Mouse (Mus musculus): ENCODE results near the gene Sf3b5. TPM values are rescaled to one million over a fixed set of nuclear protein-coding genes. Genes with fewer than 3 reads are reported as not detected.

The Sf3b5 gene
- polyA plus RNA-seq (2015; fragmentation: Nextera tagmentation; extraction: Ambion mirVana), result 14.5 and 15.7 TPM in 2 replicates

GRCm38 (mm10) chr10:13005043-13005442, at the start of gene Sf3b5:
Gene Sf3b5 (plus strand): TSS chr10:13005343.
- Histone ChIP-seq H3K4me3 (ENCODE audit: low read depth, low read length) (no peak within 1 kb of the TSS), H3K36me3 (ENCODE audit: control insufficient read depth, insufficient read depth) (no peaks in the 10 kb centered on the region), H3K9me3 (replicated peaks; ENCODE audit: control insufficient read depth, low read length) (no peaks in the 10 kb centered on the region), H3K9ac (ENCODE audit: low read depth, low read length) (no peak within 1 kb of the TSS), H3K4me1 (ENCODE audit: control insufficient read depth, low read depth, low read length) (peaks cover 10% of the 10 kb centered on the region), H3K27ac (ENCODE audit: low read length) (no peak within 1 kb of the TSS), H3K27me3 (ENCODE audit: control insufficient read depth, insufficient read depth, low read depth, low read length) (no peaks in the 10 kb centered on the region), H3K4me2 (ENCODE audit: low read depth, low read length) (no peak within 1 kb of the TSS)
- no peak for ATAC-seq (ENCODE audit: low read depth)
- WGBS (ENCODE audit: insufficient replicate concordance), result 70% methylated on average over 3 of the region's 3 CpGs

DNA sequence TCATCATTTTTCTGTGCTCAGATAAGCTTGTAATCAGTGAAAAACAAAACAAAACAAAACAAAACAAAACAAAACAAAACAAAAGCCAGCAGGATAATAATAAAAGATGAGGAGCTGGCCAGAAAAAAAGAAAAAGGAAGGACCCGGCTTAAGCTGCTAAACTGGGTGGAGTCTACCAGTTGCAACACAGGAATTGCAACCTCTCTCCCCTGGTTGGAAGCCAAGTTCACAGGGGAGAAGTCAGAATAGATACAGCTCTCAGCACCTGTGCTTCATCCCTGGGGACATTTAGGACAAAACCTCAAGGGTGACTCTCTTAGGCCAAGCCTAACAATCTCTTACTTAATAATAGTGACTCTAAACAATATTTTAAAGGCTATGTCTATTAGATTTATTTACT, 49.3 kb upstream of the Sf3b5 start:
- ATAC-seq (ENCODE audit: low read depth), result no peak
- Histone ChIP-seq H3K9ac (ENCODE audit: low read depth, low read length) (no peak overlapping the region), H3K27ac (ENCODE audit: low read length) (no peak overlapping the region), H3K4me3 (ENCODE audit: low read depth, low read length) (no peak overlapping the region), H3K9me3 (replicated peaks; ENCODE audit: control insufficient read depth, low read length) (no peaks in the 10 kb centered on the region), H3K4me2 (ENCODE audit: low read depth, low read length) (no peak overlapping the region), H3K4me1 (ENCODE audit: control insufficient read depth, low read depth, low read length) (no peaks in the 10 kb centered on the region; the same call in 1 of the 2 replicates), H3K36me3 (ENCODE audit: control insufficient read depth, insufficient read depth) (no peaks in the 10 kb centered on the region), H3K27me3 (ENCODE audit: control insufficient read depth, insufficient read depth, low read depth, low read length) (no peaks in the 10 kb centered on the region)
- 25% methylated on average over 1 of the region's 1 CpGs for WGBS (ENCODE audit: insufficient replicate concordance)

DNA sequence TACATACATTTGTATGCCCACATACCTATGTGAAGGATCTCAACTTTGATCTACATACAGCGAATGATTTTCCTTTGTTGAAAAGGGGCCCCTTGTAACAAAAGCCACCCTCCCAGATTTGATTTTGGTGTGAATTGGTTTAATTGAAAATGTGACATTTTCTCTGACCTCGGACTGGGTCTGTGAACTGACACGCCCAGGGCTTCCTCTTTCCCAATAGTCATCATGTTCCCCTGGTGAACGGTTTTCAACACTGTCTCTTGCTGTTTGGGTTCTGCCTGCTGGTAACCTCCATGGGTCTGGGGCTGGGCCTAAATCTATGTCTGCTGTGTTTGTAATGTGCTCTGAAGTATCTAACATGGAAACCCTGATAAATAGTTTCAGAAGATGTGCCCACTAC, 47.9 kb upstream of the Sf3b5 start:
- Histone ChIP-seq H3K36me3 (ENCODE audit: control insufficient read depth, insufficient read depth) (no peaks in the 10 kb centered on the region), H3K4me2 (ENCODE audit: low read depth, low read length) (no peak overlapping the region), H3K27ac (ENCODE audit: low read length) (peak overlapping the region; percentile 33; the same call in 1 of the 2 replicates), H3K4me3 (ENCODE audit: low read depth, low read length) (no peak overlapping the region), H3K9ac (ENCODE audit: low read depth, low read length) (no peak overlapping the region), H3K27me3 (ENCODE audit: control insufficient read depth, insufficient read depth, low read depth, low read length) (no peaks in the 10 kb centered on the region), H3K9me3 (replicated peaks; ENCODE audit: control insufficient read depth, low read length) (no peaks in the 10 kb centered on the region), H3K4me1 (ENCODE audit: control insufficient read depth, low read depth, low read length) (peaks cover 13% of the 10 kb centered on the region)
- no peak for ATAC-seq (ENCODE audit: low read depth)
- WGBS (ENCODE audit: insufficient replicate concordance), result 42% methylated on average over 4 of the region's 4 CpGs

GRCm38 (mm10) chr10:12961546-12961945, 43.6 kb upstream of the Sf3b5 start:
- no peaks in the 10 kb centered on the region for H3K36me3 ChIP-seq (ENCODE audit: control insufficient read depth, insufficient read depth)
- no peaks in the 10 kb centered on the region for H3K9me3 ChIP-seq (replicated peaks; ENCODE audit: control insufficient read depth, low read length)
- ATAC-seq (ENCODE audit: low read depth), result peak; percentile 16; the same call in 1 of the 2 replicates
- H3K27ac ChIP-seq (ENCODE audit: low read length), result peak overlapping the region; percentile 54
- WGBS (ENCODE audit: insufficient replicate concordance), result 29% methylated on average over 8 of the region's 8 CpGs
- H3K4me2 ChIP-seq (ENCODE audit: low read depth, low read length), result peak overlapping the region; percentile 95
- peak overlapping the region; percentile 44 for H3K4me3 ChIP-seq (ENCODE audit: low read depth, low read length)
- peak overlapping the region; percentile 41 for H3K9ac ChIP-seq (ENCODE audit: low read depth, low read length)
- H3K27me3 ChIP-seq (ENCODE audit: control insufficient read depth, insufficient read depth, low read depth, low read length), result no peaks in the 10 kb centered on the region
- H3K4me1 ChIP-seq (ENCODE audit: control insufficient read depth, low read depth, low read length), result peaks cover 23% of the 10 kb centered on the region

GRCm38 (mm10) chr10:12962238-12962637, 42.9 kb upstream of the Sf3b5 start:
- H3K4me1 ChIP-seq (ENCODE audit: control insufficient read depth, low read depth, low read length), result peaks cover 23% of the 10 kb centered on the region
- H3K36me3 ChIP-seq (ENCODE audit: control insufficient read depth, insufficient read depth), result no peaks in the 10 kb centered on the region
- peak overlapping the region; percentile 41; the same call in 1 of the 2 replicates for H3K9ac ChIP-seq (ENCODE audit: low read depth, low read length)
- no peaks in the 10 kb centered on the region for H3K27me3 ChIP-seq (ENCODE audit: control insufficient read depth, insufficient read depth, low read depth, low read length)
- H3K4me2 ChIP-seq (ENCODE audit: low read depth, low read length), result peak overlapping the region; percentile 95
- H3K4me3 ChIP-seq (ENCODE audit: low read depth, low read length), result peak overlapping the region; percentile 44
- H3K9me3 ChIP-seq (replicated peaks; ENCODE audit: control insufficient read depth, low read length), result no peaks in the 10 kb centered on the region
- peak overlapping the region; percentile 72 for H3K27ac ChIP-seq (ENCODE audit: low read length)
- ATAC-seq (ENCODE audit: low read depth), result peak; percentile 68

GRCm38 (mm10) chr10:12963362-12964147, 41.6 kb upstream of the Sf3b5 start:
- Histone ChIP-seq H3K27ac (ENCODE audit: low read length) (peak overlapping the region; percentile 68), H3K27me3 (ENCODE audit: control insufficient read depth, insufficient read depth, low read depth, low read length) (no peaks in the 10 kb centered on the region; the same call in 1 of the 2 replicates), H3K9ac (ENCODE audit: low read depth, low read length) (peak overlapping the region; percentile 80), H3K4me2 (ENCODE audit: low read depth, low read length) (peak overlapping the region; percentile 95), H3K4me1 (ENCODE audit: control insufficient read depth, low read depth, low read length) (peaks cover 23% of the 10 kb centered on the region), H3K36me3 (ENCODE audit: control insufficient read depth, insufficient read depth) (no peaks in the 10 kb centered on the region), H3K4me3 (ENCODE audit: low read depth, low read length) (peak overlapping the region; percentile 87), H3K9me3 (replicated peaks; ENCODE audit: control insufficient read depth, low read length) (no peaks in the 10 kb centered on the region)
- WGBS (ENCODE audit: insufficient replicate concordance), result 2% methylated on average over 29 of the region's 29 CpGs
- ATAC-seq (ENCODE audit: low read depth), result peak; percentile 47

DNA sequence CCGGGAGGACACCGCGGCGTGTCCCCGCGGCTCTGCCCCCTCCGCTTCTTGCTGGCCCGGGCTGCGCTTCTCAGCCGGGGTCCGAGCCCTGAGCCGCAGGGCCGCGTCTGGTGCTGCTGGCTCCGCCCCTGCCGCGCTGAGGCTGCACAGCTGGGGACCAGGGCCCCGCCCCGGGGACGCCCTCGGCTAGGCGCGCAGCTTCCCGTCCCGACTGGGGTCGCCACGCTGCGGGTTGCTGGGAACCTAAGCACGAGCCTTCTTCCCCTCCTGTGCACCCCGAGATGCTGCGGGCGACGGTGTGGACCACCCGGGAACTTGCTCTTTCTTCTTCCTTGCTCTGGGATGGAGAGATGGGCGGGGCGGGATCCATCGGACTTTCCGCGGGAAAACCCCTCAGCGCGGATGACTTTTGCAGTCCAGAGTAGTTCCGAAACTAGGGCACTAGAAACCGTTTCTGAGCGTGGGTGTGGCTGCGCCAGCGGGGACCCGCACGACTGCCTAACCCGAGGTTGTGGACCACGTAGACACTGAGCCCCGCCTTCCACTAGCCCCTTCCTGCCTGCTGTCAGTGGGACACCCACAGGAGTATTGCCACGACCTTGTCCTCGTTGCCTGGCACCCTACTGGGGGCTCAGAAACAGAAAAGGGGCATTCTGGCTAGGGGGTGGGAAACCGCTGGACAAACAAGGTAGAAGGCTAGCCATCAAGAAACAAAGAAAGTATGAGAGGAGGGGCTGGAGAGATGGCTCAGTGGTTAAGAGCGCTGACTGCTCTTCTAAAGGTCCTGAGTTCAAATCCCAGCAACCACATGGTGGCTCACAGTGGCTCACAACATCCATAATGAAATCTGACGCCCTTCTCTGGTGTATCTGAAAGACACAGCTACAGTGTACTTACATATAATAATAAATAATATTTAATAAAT, 40.7 kb upstream of the Sf3b5 start, which contains the start of gene Stx11:
Stx11 (minus strand) TSS at position 148 of the 925 bp plus-strand sequence.
- Histone ChIP-seq H3K4me2 (ENCODE audit: low read depth, low read length) (peak within 1 kb of the TSS; percentile 95), H3K9me3 (replicated peaks; ENCODE audit: control insufficient read depth, low read length) (no peaks in the 10 kb centered on the region), H3K4me3 (ENCODE audit: low read depth, low read length) (peak within 1 kb of the TSS; percentile 87), H3K4me1 (ENCODE audit: control insufficient read depth, low read depth, low read length) (peaks cover 23% of the 10 kb centered on the region), H3K27ac (ENCODE audit: low read length) (peak within 1 kb of the TSS; percentile 68), H3K36me3 (ENCODE audit: control insufficient read depth, insufficient read depth) (no peaks in the 10 kb centered on the region), H3K9ac (ENCODE audit: low read depth, low read length) (peak within 1 kb of the TSS; percentile 80), H3K27me3 (ENCODE audit: control insufficient read depth, insufficient read depth, low read depth, low read length) (no peaks in the 10 kb centered on the region; the same call in 1 of the 2 replicates)
- peak; percentile 92 for ATAC-seq (ENCODE audit: low read depth)
- WGBS (ENCODE audit: insufficient replicate concordance), result 3% methylated on average over 56 of the region's 56 CpGs

GRCm38 (mm10) chr10:12965669-12966180, 39.4 kb upstream of the Sf3b5 start:
- Histone ChIP-seq H3K27ac (ENCODE audit: low read length) (no peak overlapping the region), H3K27me3 (ENCODE audit: control insufficient read depth, insufficient read depth, low read depth, low read length) (no peaks in the 10 kb centered on the region; the same call in 1 of the 2 replicates), H3K9ac (ENCODE audit: low read depth, low read length) (no peak overlapping the region), H3K9me3 (replicated peaks; ENCODE audit: control insufficient read depth, low read length) (no peaks in the 10 kb centered on the region), H3K4me3 (ENCODE audit: low read depth, low read length) (no peak overlapping the region), H3K4me2 (ENCODE audit: low read depth, low read length) (no peak overlapping the region), H3K36me3 (ENCODE audit: control insufficient read depth, insufficient read depth) (no peaks in the 10 kb centered on the region), H3K4me1 (ENCODE audit: control insufficient read depth, low read depth, low read length) (peaks cover 23% of the 10 kb centered on the region)
- 69% methylated on average over 5 of the region's 5 CpGs for WGBS (ENCODE audit: insufficient replicate concordance)
- no peak for ATAC-seq (ENCODE audit: low read depth)

All from liver, embryonic 16.5 days (tissue).